Mouse (Mus musculus): ENCODE measurements at regions not wholly inside any gene's neighbourhood (a gene's known extent, or its start where the extent isn't known, plus 50 kb on each side); places are given as distances from the start of the nearest gene placed in this dataset.

- DNase-seq (ENCODE audit: low spot score in 2 of 2), result no peak
These were observed 94.4 kb upstream of the Serp2 start for GRCm38 (mm10) chr14:76651096-76651495.

GRCm38 (mm10) chr14:76649927-76650326, 93.2 kb upstream of the Serp2 start:
- no peak for DNase-seq (ENCODE audit: low spot score in 2 of 2)

GRCm38 (mm10) chr14:76644716-76645115, 88.0 kb upstream of the Serp2 start:
- DNase-seq (ENCODE audit: low spot score in 2 of 2), result no peak

GRCm38 (mm10) chr14:76641752-76642529, 85.3 kb upstream of the Serp2 start:
- no peak for DNase-seq (ENCODE audit: low spot score in 2 of 2)

DNA sequence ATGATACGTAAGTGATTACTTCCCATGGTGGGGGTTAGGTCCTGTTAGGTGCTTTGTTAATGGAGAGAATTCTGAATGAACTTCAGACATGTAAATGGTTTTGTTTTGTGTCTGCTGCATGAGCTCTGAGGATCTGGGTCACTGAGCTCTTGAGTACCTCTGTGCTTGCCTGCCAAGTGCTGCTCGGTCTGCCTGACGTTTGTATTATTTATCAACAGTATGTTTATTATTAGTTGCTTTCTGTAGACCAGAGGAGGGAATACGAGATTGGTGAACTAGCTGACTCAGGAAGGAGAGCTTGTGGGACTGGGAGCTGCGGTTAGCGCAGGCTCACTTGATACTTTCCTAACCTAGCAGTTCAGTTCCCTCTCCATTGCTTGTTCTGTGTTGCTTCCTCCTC, 76.5 kb upstream of the Serp2 start:
- DNase-seq (ENCODE audit: low spot score in 2 of 2), result no peak

DNA sequence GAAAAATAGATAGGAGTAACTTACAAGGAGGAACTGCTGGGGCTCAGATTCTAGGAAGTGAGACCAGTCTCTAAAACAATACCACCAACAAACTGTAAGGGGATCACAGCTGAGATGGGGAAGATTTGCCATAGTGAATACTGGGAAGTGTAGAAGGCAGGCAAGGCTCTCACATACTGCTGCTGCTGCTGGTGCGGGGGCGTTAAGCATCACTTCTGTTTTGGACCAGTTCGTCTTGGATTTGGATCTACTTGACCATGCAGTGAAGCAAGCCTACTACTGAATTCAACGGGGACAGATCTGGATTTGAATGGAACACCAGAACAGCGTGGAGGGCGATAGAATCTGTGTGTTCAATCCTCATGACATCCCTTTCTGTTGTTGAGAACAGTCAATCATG, 76.1 kb upstream of the Serp2 start:
- DNase-seq (ENCODE audit: low spot score in 2 of 2), result no peak

GRCm38 (mm10) chr14:76631740-76632139, 75.1 kb upstream of the Serp2 start:
- DNase-seq (ENCODE audit: low spot score in 2 of 2), result no peak

- no peak for DNase-seq (ENCODE audit: low spot score in 2 of 2)
These were observed 74.5 kb upstream of the Serp2 start for GRCm38 (mm10) chr14:76631181-76631580.

DNA sequence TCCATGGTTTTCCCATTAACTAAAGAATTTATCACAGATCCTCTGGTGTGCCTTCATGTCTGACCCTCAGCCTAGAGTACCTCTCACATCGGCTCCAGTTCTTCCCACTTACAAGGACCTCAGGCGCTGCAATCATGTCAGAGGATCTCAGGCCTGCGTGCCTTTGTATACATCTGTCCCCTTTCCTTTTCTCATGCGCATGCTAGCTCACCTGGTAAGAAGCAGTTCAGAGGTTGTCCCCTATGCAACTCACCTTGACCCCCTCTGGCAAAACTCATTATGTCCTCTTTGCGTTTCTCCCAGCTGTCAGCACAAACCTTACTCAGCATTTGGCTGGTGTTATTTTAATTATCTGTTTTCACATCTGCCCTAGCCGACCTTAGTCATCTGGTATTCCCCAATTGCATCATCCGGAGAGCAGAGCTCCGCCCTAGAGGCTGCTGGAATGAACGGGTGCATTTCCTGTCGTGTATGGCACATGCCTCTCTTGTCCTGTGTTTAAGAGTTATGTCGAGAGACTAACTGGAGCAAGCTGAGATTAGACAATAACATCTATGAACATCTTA, 73.3 kb upstream of the Serp2 start:
- DNase-seq (ENCODE audit: low spot score in 2 of 2), result no peak

DNA sequence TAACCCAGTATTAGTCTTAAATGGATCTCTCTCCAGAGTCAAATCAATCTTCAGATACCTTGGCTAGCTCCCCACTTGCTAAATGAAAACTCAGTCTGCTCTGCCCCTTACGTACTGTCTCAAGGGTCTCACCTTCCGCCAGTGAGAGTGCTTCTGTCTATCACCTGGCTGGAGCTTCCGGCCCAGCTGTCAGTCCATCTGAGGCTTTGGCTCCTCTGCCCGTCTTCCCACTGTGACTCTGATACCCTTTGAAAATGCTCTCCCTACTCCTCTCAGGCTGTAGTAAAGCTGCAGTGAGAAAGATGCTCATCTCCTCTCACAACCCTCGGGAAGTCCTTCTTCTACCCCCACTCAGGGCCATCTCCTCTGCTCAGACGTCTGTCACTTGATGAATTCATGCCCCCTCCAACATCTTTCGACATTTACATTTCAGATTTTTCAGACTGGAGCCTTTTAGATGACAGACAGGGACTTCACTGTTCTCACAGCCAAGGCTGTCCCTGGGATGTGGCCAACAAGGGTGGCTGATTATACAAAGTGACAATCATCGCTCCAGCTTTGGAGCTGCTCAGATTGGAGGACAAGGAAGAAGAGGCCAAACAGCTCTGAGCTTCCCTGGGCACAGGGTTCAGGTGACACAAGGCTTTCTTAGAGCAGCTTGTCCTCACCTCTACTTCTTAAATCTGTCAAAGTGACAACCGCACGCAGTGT, 71.6 kb upstream of the Serp2 start:
- peak; percentile 72 to 73 for DNase-seq (ENCODE audit: low spot score in 2 of 2)

GRCm38 (mm10) chr14:76625589-76626368, 69.1 kb upstream of the Serp2 start:
- DNase-seq (ENCODE audit: low spot score in 2 of 2), result no peak

GRCm38 (mm10) chr14:76624626-76625378, 68.1 kb upstream of the Serp2 start:
- DNase-seq (ENCODE audit: low spot score in 2 of 2), result no peak

DNA sequence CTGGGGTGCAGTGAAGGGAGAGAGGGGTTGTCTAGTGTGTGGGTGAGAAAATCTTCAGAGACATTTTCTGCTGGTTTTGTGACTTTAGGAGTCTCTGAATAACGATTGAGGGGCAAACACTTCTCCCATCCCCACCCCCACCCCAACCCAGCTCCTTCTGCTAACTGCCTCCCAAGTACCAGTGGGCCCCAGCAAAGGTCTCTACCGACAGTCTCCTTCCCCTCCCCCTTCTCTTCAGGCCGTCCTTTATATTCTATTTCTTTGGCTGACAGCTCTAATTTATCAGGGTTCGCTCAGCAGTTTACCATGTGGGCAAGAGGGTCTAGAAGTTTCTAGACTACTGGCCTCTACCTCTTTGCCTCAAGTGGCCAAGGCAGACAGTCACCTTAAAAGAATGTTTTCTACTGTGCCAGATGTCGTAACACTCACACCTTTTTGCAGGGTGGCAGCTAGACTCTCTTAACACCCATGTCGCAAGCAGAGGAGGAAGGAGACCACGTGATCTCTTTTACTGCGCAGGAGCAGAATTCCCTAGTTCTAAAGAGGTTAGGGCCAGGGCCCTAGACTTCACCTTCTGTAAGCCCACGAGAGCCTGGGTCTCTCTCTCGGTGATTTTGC, 66.8 kb upstream of the Serp2 start:
- DNase-seq (ENCODE audit: low spot score in 2 of 2), result no peak

GRCm38 (mm10) chr14:76622634-76623291, 66.1 kb upstream of the Serp2 start:
- DNase-seq (ENCODE audit: low spot score in 2 of 2), result no peak

- DNase-seq (ENCODE audit: low spot score in 2 of 2), result no peak
These were observed 62.3 kb upstream of the Serp2 start for GRCm38 (mm10) chr14:76619038-76619409.

- no peak for DNase-seq (ENCODE audit: low spot score in 2 of 2)
These were observed 61.8 kb upstream of the Serp2 start for GRCm38 (mm10) chr14:76618331-76619037.

- no peak for DNase-seq (ENCODE audit: low spot score in 2 of 2)
These were observed 61.2 kb upstream of the Serp2 start for GRCm38 (mm10) chr14:76617889-76618288.

DNA sequence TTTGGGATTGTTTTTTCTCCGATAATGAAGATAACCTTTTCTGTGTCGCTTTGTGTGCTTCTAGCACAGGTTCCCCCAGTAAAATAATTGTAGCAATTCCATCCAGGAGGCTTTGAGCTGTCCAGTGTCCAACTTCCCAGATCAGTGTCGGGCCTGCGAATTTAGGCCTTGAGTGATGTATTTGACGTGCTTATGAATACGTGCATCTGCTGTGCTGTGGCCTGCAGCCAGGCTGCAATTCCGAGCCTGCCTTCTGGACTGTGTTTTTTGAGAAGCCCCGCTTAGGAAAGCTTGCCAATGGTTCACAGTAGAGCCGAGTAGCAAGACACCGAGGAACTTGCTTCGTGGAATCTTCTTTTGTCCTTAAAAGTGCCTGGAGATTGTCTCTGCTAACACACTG, 60.8 kb upstream of the Serp2 start:
- DNase-seq (ENCODE audit: low spot score in 2 of 2), result peak in 1 of 2 experiments; percentile 61

DNA sequence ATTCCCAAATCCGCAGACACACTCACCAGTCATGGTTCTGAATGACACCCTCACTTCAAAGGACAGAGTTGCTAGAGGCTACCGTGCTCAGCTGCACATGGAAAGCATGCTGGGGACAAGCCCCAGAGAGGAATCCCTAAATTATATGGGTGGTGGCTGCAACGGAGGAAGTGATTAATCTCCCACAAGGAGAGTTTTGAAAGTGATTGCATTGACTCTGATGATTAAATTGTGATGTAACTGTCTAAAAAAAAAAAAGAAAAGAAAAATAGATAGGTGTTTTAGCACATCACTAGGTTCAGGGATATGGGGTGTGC, 59.6 kb upstream of the Serp2 start:
- DNase-seq (ENCODE audit: low spot score in 2 of 2), result no peak

Measured in layer of hippocampus, postnatal 10 days (tissue).